Mouse (Mus musculus) ovary, postnatal 14 days (tissue): ENCODE measurements around the gene D6Ertd527e.

Experiments used
- DNase-seq: peaks from one replicate; pipeline ENCODE4 v3.0.0; 2022; ENCODE audit warnings: low spot score

Gene D6Ertd527e

GRCm38 (mm10) chr6:87112125-87112524, 7.6 kb downstream of the D6Ertd527e start:
- DNase-seq, result no peak

- DNase-seq, result no peak
These were observed 11.4 kb downstream of the D6Ertd527e start for GRCm38 (mm10) chr6:87115981-87116380.

GRCm38 (mm10) chr6:87116596-87116995, 12.1 kb downstream of the D6Ertd527e start:
- no peak for DNase-seq

- DNase-seq, result no peak
These were observed 14.7 kb downstream of the D6Ertd527e start for GRCm38 (mm10) chr6:87119066-87119837.

GRCm38 (mm10) chr6:87119975-87120374, 15.4 kb downstream of the D6Ertd527e start:
- DNase-seq, result no peak

GRCm38 (mm10) chr6:87120661-87121060, 16.1 kb downstream of the D6Ertd527e start:
- DNase-seq, result no peak

GRCm38 (mm10) chr6:87121961-87122360, 17.4 kb downstream of the D6Ertd527e start:
- no peak for DNase-seq

- no peak for DNase-seq
These were observed 18.9 kb downstream of the D6Ertd527e start for GRCm38 (mm10) chr6:87123406-87123805.

GRCm38 (mm10) chr6:87123973-87124372, 19.4 kb downstream of the D6Ertd527e start:
- DNase-seq, result no peak

- DNase-seq, result no peak
These were observed 22.7 kb downstream of the D6Ertd527e start for GRCm38 (mm10) chr6:87127049-87127753.

- DNase-seq, result no peak
These were observed 25.3 kb downstream of the D6Ertd527e start for GRCm38 (mm10) chr6:87129861-87130260.

- no peak for DNase-seq
These were observed 26.1 kb downstream of the D6Ertd527e start for GRCm38 (mm10) chr6:87130628-87131027.

- no peak for DNase-seq
These were observed 26.5 kb downstream of the D6Ertd527e start for GRCm38 (mm10) chr6:87131078-87131477.

GRCm38 (mm10) chr6:87133520-87133919, 29.0 kb downstream of the D6Ertd527e start:
- DNase-seq, result no peak

- no peak for DNase-seq
These were observed 29.5 kb downstream of the D6Ertd527e start for GRCm38 (mm10) chr6:87133966-87134546.

- no peak for DNase-seq
These were observed 33.9 kb downstream of the D6Ertd527e start for GRCm38 (mm10) chr6:87138479-87138878.

- DNase-seq, result no peak
These were observed 35.4 kb downstream of the D6Ertd527e start for GRCm38 (mm10) chr6:87139796-87140553.

- DNase-seq, result no peak
These were observed 37.7 kb downstream of the D6Ertd527e start for GRCm38 (mm10) chr6:87142239-87142638.

GRCm38 (mm10) chr6:87143594-87143993, 39.0 kb downstream of the D6Ertd527e start:
- DNase-seq, result no peak

- no peak for DNase-seq
These were observed 43.4 kb downstream of the D6Ertd527e start for GRCm38 (mm10) chr6:87147921-87148320.

- no peak for DNase-seq
These were observed 45.9 kb downstream of the D6Ertd527e start for GRCm38 (mm10) chr6:87150471-87150870.

- DNase-seq, result no peak
These were observed 46.9 kb downstream of the D6Ertd527e start for GRCm38 (mm10) chr6:87151427-87151826.
